Mouse (Mus musculus): ENCODE results near the gene 9430007A20Rik.

DNA sequence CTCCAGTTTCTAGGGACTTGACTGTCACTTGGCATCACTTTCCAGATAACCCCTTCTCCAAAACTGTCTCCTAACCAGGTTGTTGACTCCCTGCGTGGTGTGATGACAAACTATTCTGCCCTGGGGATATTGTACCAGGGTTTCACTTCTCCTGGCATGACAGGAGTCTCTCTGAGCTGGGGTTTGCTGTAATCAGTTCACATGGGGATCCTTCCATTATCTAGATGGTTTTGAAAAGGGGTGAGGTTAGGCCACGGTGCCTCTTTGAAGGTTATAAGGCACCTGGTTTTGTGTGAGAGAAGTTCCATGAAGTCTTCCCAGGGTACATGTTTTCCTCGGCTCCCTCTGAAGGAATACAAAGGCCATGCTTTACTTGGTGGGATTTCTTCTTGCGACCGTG, at the start of gene 9430007A20Rik:
- TF ChIP-seq GATA1 (IDR thresholded peaks at IDR 0.05; ENCODE audit: borderline replicate concordance, low read length) (no peak), FLI1 (IDR thresholded peaks at IDR 0.05; ENCODE audit: low read length) (no peak)

Measured in megakaryocyte, embryonic 14.5 days (primary cell).